Mouse (Mus musculus): Measurements from ENCODE around the gene Qrich2. TPM values are rescaled to one million over a fixed set of nuclear protein-coding genes. Genes with fewer than 3 reads are reported as not detected.
"Not testable (repeated sequence)": the region's sequence is repeated elsewhere in the genome, so short reads cannot be mapped to it uniquely, and the experiment has no call there.

Qrich2 gene
- polyA plus RNA-seq, 1 experiment from 2014 or later: not detected

GRCm38 (mm10) chr11:116429862-116430613, 36.0 kb downstream of the Qrich2 start:
- ATAC-seq (ENCODE audit: low FRiP score) (no peak), DNase-seq (ENCODE audit: low spot score) (no peak)
- H3K9me3 ChIP-seq (ENCODE audit: control insufficient read depth, low read length): no peaks in the 10 kb centered on the region
- H3K4me1 ChIP-seq (replicated peaks; ENCODE audit: control insufficient read depth, insufficient read depth, low read length): no peaks in the 10 kb centered on the region
- H3K27me3 ChIP-seq (ENCODE audit: control insufficient read depth, insufficient read depth, low read length): no peaks in the 10 kb centered on the region
- H3K9ac ChIP-seq: no peak overlapping the region
- no peak overlapping the region for H3K4me3 ChIP-seq (replicated peaks; ENCODE audit: low read length)
- no peak overlapping the region for H3K27ac ChIP-seq
- H3K4me2 ChIP-seq (replicated peaks): no peak overlapping the region
- 84% methylated on average over 9 of the region's 9 CpGs for WGBS
- H3K36me3 ChIP-seq (replicated peaks; ENCODE audit: control insufficient read depth, insufficient read depth): no peaks in the 10 kb centered on the region

DNA sequence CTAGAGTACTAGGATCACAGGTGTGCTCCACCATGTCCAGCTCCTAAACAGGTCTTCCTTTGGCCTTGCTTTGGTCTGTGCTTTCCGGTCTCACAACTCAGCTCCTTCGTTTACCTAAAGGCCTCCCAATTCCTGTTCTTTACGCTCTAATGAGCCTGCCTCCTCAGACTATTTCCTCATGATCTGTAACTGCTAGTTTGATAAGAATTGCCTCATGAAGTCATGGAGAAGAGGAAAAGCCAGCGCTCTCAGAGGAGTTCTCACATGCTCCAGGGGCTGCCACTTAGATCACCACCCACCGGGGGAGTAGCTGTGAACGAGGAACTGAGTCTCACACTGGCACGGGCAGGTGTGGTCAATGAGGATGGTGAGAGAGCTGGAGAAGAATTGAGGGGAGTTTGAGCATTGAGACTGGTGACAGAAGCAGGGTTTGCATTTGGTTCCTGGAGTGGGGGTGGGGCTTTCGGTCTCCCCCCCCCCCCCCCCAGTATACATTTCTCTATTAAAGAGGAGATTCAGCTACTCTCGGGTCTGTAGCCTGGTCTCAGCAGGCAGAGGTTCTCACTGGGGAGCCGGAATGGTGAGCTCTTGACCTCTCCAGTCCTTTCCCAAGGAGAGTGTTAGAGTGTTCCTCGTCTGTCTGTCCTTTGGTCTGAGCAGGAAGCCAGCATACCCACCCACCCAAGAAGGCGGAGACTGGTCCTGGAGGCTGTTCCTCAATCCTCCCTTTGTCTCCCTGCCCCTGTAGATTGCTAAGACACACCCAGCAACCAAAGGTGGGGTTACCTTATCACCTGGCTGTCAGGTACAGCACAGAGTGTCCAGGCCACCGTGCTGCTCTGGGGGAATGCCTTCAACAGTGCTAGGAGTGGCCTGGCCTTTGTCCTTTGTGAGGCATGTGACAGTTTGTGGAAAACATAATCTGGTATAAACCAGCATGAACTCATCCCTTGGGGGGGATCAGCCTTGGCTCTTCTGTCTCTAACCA, 36.9 kb downstream of the Qrich2 start:
- H3K36me3 ChIP-seq (replicated peaks; ENCODE audit: control insufficient read depth, insufficient read depth): no peaks in the 10 kb centered on the region
- WGBS: 58% methylated on average over 13 of the region's 13 CpGs
- H3K27ac ChIP-seq: no peak overlapping the region
- H3K4me1 ChIP-seq (replicated peaks; ENCODE audit: control insufficient read depth, insufficient read depth, low read length): no peaks in the 10 kb centered on the region
- H3K9ac ChIP-seq: no peak overlapping the region
- ATAC-seq (ENCODE audit: low FRiP score): no peak
- H3K27me3 ChIP-seq (ENCODE audit: control insufficient read depth, insufficient read depth, low read length): no peaks in the 10 kb centered on the region
- DNase-seq (ENCODE audit: low spot score): no peak
- no peak overlapping the region for H3K4me3 ChIP-seq (replicated peaks; ENCODE audit: low read length)
- H3K9me3 ChIP-seq (ENCODE audit: control insufficient read depth, low read length): no peaks in the 10 kb centered on the region
- no peak overlapping the region for H3K4me2 ChIP-seq (replicated peaks)

GRCm38 (mm10) chr11:116426852-116427575, 39.0 kb downstream of the Qrich2 start:
- Histone ChIP-seq H3K36me3 (replicated peaks; ENCODE audit: control insufficient read depth, insufficient read depth) (no peaks in the 10 kb centered on the region), H3K27ac (no peak overlapping the region), H3K27me3 (ENCODE audit: control insufficient read depth, insufficient read depth, low read length) (no peaks in the 10 kb centered on the region), H3K4me1 (replicated peaks; ENCODE audit: control insufficient read depth, insufficient read depth, low read length) (no peaks in the 10 kb centered on the region), H3K9me3 (ENCODE audit: control insufficient read depth, low read length) (no peaks in the 10 kb centered on the region), H3K9ac (no peak overlapping the region), H3K4me2 (replicated peaks) (no peak overlapping the region), H3K4me3 (replicated peaks; ENCODE audit: low read length) (no peak overlapping the region)
- WGBS: 79% methylated on average over 6 of the region's 6 CpGs
- no peak for ATAC-seq (ENCODE audit: low FRiP score)
- DNase-seq (ENCODE audit: low spot score): no peak

- H3K27ac ChIP-seq; ATAC-seq (ENCODE audit: low FRiP score); H3K9ac ChIP-seq; H3K4me1 ChIP-seq (replicated peaks; ENCODE audit: control insufficient read depth, insufficient read depth, low read length); H3K36me3 ChIP-seq (replicated peaks; ENCODE audit: control insufficient read depth, insufficient read depth); H3K9me3 ChIP-seq (ENCODE audit: control insufficient read depth, low read length); H3K27me3 ChIP-seq (ENCODE audit: control insufficient read depth, insufficient read depth, low read length); DNase-seq (ENCODE audit: low spot score); H3K4me2 ChIP-seq (replicated peaks); H3K4me3 ChIP-seq (replicated peaks; ENCODE audit: low read length): not testable (repeated sequence)
- WGBS: 88% methylated on average over 11 of the region's 11 CpGs
These were observed 39.7 kb downstream of the Qrich2 start for GRCm38 (mm10) chr11:116426328-116426727.

- Histone ChIP-seq H3K9ac (no peak overlapping the region), H3K27me3 (ENCODE audit: control insufficient read depth, insufficient read depth, low read length) (no peaks in the 10 kb centered on the region), H3K9me3 (ENCODE audit: control insufficient read depth, low read length) (no peaks in the 10 kb centered on the region), H3K27ac (no peak overlapping the region), H3K4me1 (replicated peaks; ENCODE audit: control insufficient read depth, insufficient read depth, low read length) (no peaks in the 10 kb centered on the region), H3K4me2 (replicated peaks) (no peak overlapping the region), H3K36me3 (replicated peaks; ENCODE audit: control insufficient read depth, insufficient read depth) (no peaks in the 10 kb centered on the region), H3K4me3 (replicated peaks; ENCODE audit: low read length) (no peak overlapping the region)
- WGBS: 59% methylated on average over 8 of the region's 8 CpGs
- ATAC-seq (ENCODE audit: low FRiP score) (no peak), DNase-seq (ENCODE audit: low spot score) (no peak)
These were observed 41.2 kb downstream of the Qrich2 start for GRCm38 (mm10) chr11:116424621-116425407.

- Histone ChIP-seq H3K9ac (no peak overlapping the region), H3K4me1 (replicated peaks; ENCODE audit: control insufficient read depth, insufficient read depth, low read length) (no peaks in the 10 kb centered on the region), H3K27me3 (ENCODE audit: control insufficient read depth, insufficient read depth, low read length) (no peaks in the 10 kb centered on the region), H3K27ac (no peak overlapping the region), H3K4me3 (replicated peaks; ENCODE audit: low read length) (no peak overlapping the region), H3K9me3 (ENCODE audit: control insufficient read depth, low read length) (no peaks in the 10 kb centered on the region), H3K4me2 (replicated peaks) (no peak overlapping the region), H3K36me3 (replicated peaks; ENCODE audit: control insufficient read depth, insufficient read depth) (no peaks in the 10 kb centered on the region)
- 85% methylated on average over 10 of the region's 10 CpGs for WGBS
- DNase-seq (ENCODE audit: low spot score): no peak
- ATAC-seq (ENCODE audit: low FRiP score): no peak
These were observed 42.0 kb downstream of the Qrich2 start for GRCm38 (mm10) chr11:116423782-116424620.

DNA sequence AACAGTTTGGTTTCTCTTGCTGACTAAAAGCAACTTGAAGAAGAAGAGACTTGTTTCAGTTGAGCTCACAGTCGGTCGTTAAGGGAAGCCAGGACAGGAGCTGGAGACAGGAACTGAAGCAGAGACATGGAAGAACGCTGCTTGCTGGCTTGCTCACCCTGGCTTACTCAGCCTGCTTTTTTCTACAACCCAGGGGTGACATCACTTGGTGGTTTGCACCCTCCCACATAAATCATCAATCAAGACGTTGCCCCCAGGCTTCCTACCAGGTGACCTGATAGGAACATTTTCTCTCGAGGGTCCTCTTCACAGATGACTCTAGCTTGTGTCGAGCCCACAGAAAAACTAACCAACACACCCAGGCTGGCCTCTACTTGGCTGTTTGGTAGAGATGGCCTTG, 42.8 kb downstream of the Qrich2 start:
- H3K4me2 ChIP-seq (replicated peaks): no peak overlapping the region
- ATAC-seq (ENCODE audit: low FRiP score) (no peak), DNase-seq (ENCODE audit: low spot score) (no peak)
- no peaks in the 10 kb centered on the region for H3K9me3 ChIP-seq (ENCODE audit: control insufficient read depth, low read length)
- no peak overlapping the region for H3K27ac ChIP-seq
- no peak overlapping the region for H3K9ac ChIP-seq
- H3K27me3 ChIP-seq (ENCODE audit: control insufficient read depth, insufficient read depth, low read length): no peaks in the 10 kb centered on the region
- no peak overlapping the region for H3K4me3 ChIP-seq (replicated peaks; ENCODE audit: low read length)
- H3K4me1 ChIP-seq (replicated peaks; ENCODE audit: control insufficient read depth, insufficient read depth, low read length): no peaks in the 10 kb centered on the region
- WGBS: 81% methylated on average over 6 of the region's 6 CpGs
- no peaks in the 10 kb centered on the region for H3K36me3 ChIP-seq (replicated peaks; ENCODE audit: control insufficient read depth, insufficient read depth)

GRCm38 (mm10) chr11:116422562-116422961, 43.5 kb downstream of the Qrich2 start:
- H3K4me1 ChIP-seq (replicated peaks; ENCODE audit: control insufficient read depth, insufficient read depth, low read length): no peaks in the 10 kb centered on the region
- H3K27me3 ChIP-seq (ENCODE audit: control insufficient read depth, insufficient read depth, low read length): no peaks in the 10 kb centered on the region
- DNase-seq (ENCODE audit: low spot score) (no peak), ATAC-seq (ENCODE audit: low FRiP score) (no peak)
- no peak overlapping the region for H3K4me2 ChIP-seq (replicated peaks)
- no peak overlapping the region for H3K4me3 ChIP-seq (replicated peaks; ENCODE audit: low read length)
- WGBS: 88% methylated on average over 2 of the region's 2 CpGs
- no peaks in the 10 kb centered on the region for H3K9me3 ChIP-seq (ENCODE audit: control insufficient read depth, low read length)
- no peaks in the 10 kb centered on the region for H3K36me3 ChIP-seq (replicated peaks; ENCODE audit: control insufficient read depth, insufficient read depth)
- H3K27ac ChIP-seq: no peak overlapping the region
- no peak overlapping the region for H3K9ac ChIP-seq

All from hindbrain, embryonic 14.5 days (tissue).